Mouse (Mus musculus) liver, embryonic 11.5 days (tissue): ENCODE data around the gene Wdr3. TPM values are rescaled to one million over a fixed set of nuclear protein-coding genes. Genes with fewer than 3 reads are reported as not detected.
A peak's percentile ranks its signal among the peaks of the same experiment; 100 is the strongest.

Experiments used
- ATAC-seq: fragments of 200-750 bp; cut with Nextera tagmentation; replicated peaks from 2 replicates; pipeline ENCODE4 v1.8.0; 2017; ENCODE audit warnings: moderate number of reproducible peaks, mild to moderate bottlenecking, moderate TSS enrichment, moderate library complexity; ENCODE audit not compliant: low FRiP score
- DNase-seq: peaks from one replicate; pipeline ENCODE4 v3.0.0-alpha.2; 2017; ENCODE audit warnings: low spot score
- H3K27ac ChIP-seq: fragments of 300-500 bp; sonication (generic); 2 replicates; pipeline ENCODE4 v1.5.1; 2014; ENCODE audit warnings: mild to moderate bottlenecking, low read depth, low read length, control low read depth
- H3K27me3 ChIP-seq: fragments of 300-500 bp; sonication (generic); replicated peaks from 2 replicates; pipeline ENCODE4 v1.6.1; 2014; ENCODE audit warnings: low read length, mixed read lengths; ENCODE audit not compliant: control insufficient read depth, insufficient read depth
- H3K36me3 ChIP-seq: fragments of 300-500 bp; sonication (generic); 2 replicates; pipeline ENCODE4 v1.6.1; 2014; ENCODE audit warnings: mild to moderate bottlenecking, low read length, moderate library complexity, mixed read lengths; ENCODE audit not compliant: control insufficient read depth, insufficient read depth
- H3K4me1 ChIP-seq: fragments of 300-500 bp; sonication (generic); replicated peaks from 2 replicates; pipeline ENCODE4 v1.6.1; 2014; ENCODE audit warnings: low read length, mixed read lengths; ENCODE audit not compliant: control insufficient read depth, insufficient read depth
- H3K4me2 ChIP-seq: fragments of 300-500 bp; sonication (generic); 2 replicates; pipeline ENCODE4 v1.6.1; 2014; ENCODE audit warnings: mild to moderate bottlenecking, control low read depth, moderate library complexity
- H3K4me3 ChIP-seq: fragments of 300-500 bp; sonication (generic); 2 replicates; pipeline ENCODE4 v1.5.1; 2014; ENCODE audit warnings: low read depth, low read length, control low read depth
- H3K9ac ChIP-seq: fragments of 300-500 bp; sonication (generic); 2 replicates; pipeline ENCODE4 v1.6.1; 2014; ENCODE audit warnings: low read depth, low read length, control low read depth
- H3K9me3 ChIP-seq: fragments of 300-500 bp; sonication (generic); 2 replicates; pipeline ENCODE4 v1.6.1; 2016; ENCODE audit warnings: low read length, inconsistent platforms, mixed read lengths; ENCODE audit not compliant: control insufficient read depth
- WGBS: fragments of 180-500 bp; shearing (Covaris S2); extraction: QIAGEN DNeasy Blood & Tissue Kit; methylation state at CpG from one replicate; pipeline ENCODE4 v1.1.7; 2014; 5-methylcytosine and 5-hydroxymethylcytosine counted together
- polyA plus RNA-seq: library from polyadenylated mRNA; unstranded; fragments of >200 nt; fragmentation: Nextera tagmentation; extraction: Ambion mirVana; gene quantifications from 2 replicates; pipeline ENCODE4 v1.2.1, GENCODE M21; 2014

Wdr3 gene
- polyA plus RNA-seq, 1 experiment from 2014 or later: 69.2 TPM

GRCm38 (mm10) chr3:100163556-100163955, 1.3 kb upstream of the Wdr3 start:
- H3K4me3 ChIP-seq: no peak overlapping the region
- ATAC-seq: no peak
- H3K27me3 ChIP-seq: no peaks in the 10 kb centered on the region
- H3K4me1 ChIP-seq: peaks cover 4% of the 10 kb centered on the region; the same call in 1 of the 2 replicates
- H3K9me3 ChIP-seq: no peaks in the 10 kb centered on the region
- no peak for DNase-seq
- no peak overlapping the region for H3K9ac ChIP-seq
- H3K27ac ChIP-seq: no peak overlapping the region
- 82% methylated on average over 2 of the region's 2 CpGs for WGBS
- H3K4me2 ChIP-seq: peak overlapping the region; percentile 80
- peaks cover 13% of the 10 kb centered on the region for H3K36me3 ChIP-seq

DNA sequence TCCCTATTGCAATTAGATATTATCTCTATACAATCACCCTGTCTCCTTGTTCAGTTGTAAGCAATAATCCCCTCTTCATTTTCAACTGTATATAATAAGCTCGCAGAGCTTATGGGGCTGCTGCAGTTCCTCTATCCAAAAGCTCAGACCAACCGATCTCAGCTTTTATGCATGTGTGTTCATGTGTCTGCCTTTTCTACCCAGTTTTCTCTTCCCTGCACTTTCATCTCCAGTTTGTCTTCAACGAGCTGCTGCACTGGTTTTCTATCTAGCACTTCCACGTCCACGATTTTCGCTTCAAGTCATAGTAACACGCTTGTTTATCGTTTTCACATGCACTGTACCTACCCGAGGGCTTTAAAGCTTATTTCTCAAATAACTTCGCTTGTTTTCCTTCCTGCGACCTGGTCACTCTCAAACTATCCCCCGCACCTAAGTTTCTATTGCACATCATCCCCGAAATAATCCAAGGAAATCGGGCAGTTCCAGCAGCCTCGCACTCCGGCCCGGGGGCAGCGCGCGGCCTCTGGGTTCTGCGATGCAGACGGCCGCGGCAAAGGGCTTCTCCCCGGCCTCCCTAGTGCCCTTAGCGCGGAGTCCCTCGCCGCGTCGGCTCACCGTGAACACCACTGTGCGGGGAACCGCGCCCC, 417 bp downstream of the Wdr3 start:
- Histone ChIP-seq H3K9me3 (no peaks in the 10 kb centered on the region), H3K27me3 (no peaks in the 10 kb centered on the region), H3K27ac (peak overlapping the region; percentile 21; the same call in 1 of the 2 replicates), H3K4me3 (peak overlapping the region; percentile 89), H3K36me3 (peaks cover 19% of the 10 kb centered on the region), H3K4me1 (peaks cover 4% of the 10 kb centered on the region; the same call in 1 of the 2 replicates), H3K4me2 (peak overlapping the region; percentile 83), H3K9ac (peak overlapping the region; percentile 79)
- ATAC-seq: no peak; the same call in 1 of the 2 replicates
- no peak for DNase-seq
- WGBS: 1% methylated on average over 35 of the region's 35 CpGs

DNA sequence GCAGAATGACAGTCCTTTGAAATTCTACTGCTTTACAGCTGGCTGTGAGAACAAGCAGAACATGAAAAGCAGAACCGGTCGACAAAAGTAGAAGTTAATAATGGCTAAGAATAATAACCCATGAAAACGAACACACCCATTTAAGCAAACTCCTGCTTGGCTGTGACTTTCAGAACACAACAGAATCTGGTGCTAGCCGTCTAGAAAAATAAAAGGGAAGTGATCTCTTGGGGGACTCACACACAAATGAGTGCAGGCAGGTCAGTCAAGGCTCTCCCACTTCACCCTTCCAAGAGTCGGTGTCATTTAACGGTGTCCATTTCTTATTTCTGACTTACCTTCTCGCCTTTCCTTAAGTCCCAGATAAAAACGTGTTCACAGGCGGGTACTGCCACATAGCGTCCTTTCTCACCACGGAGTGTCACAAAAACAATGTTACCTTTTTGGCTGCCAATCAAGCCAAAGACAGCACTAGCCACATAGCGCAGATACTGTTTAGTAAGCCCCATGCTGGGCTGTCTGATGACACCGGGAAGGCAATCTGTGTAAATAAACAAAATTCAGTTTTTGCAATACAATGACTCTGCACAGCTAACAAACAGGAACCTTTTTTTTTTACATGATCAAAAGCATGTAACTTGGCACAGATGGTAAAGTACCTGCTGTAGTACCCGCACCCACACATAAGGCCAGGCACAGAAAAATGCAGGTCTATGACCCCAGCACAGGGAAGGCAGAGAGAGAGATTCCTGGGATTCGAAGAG, 1.3 kb downstream of the Wdr3 start:
- Histone ChIP-seq H3K27me3 (no peaks in the 10 kb centered on the region), H3K4me2 (peak overlapping the region; percentile 83), H3K4me1 (peaks cover 4% of the 10 kb centered on the region; the same call in 1 of the 2 replicates), H3K9ac (peak overlapping the region; percentile 79), H3K4me3 (peak overlapping the region; percentile 89), H3K9me3 (no peaks in the 10 kb centered on the region), H3K36me3 (peaks cover 24% of the 10 kb centered on the region), H3K27ac (no peak overlapping the region)
- no peak for ATAC-seq
- WGBS: 86% methylated on average over 15 of the region's 15 CpGs
- no peak for DNase-seq

- DNase-seq (no peak), ATAC-seq (no peak)
- WGBS: 74% methylated on average over 1 of the region's 1 CpGs
- no peak overlapping the region for H3K4me2 ChIP-seq
- no peak overlapping the region for H3K4me3 ChIP-seq
- no peak overlapping the region for H3K9ac ChIP-seq
- H3K27me3 ChIP-seq: no peaks in the 10 kb centered on the region
- H3K4me1 ChIP-seq: no peaks in the 10 kb centered on the region
- no peaks in the 10 kb centered on the region for H3K9me3 ChIP-seq
- H3K36me3 ChIP-seq: no peaks in the 10 kb centered on the region
- H3K27ac ChIP-seq: no peak overlapping the region
These were observed 39.8 kb downstream of the Wdr3 start for GRCm38 (mm10) chr3:100122445-100122844.

DNA sequence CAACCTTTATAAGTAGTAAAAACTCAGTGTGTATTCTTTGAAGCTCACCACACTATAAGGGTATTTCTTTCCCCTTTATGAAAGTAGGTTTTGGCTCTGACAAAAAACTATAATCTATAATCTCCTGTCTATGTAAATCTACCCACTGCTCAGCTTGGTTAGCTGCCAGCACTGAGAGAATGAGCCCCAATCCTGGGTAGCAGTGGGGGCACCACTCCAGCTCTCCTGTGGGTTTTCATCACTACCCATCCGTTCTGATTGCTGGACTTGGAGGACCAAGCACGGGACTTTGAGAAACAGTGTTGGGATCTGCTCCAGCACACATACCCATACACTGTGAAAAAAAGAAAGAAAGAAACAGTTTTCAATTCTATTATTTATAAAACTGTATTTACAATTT, 40.2 kb downstream of the Wdr3 start:
- no peak for ATAC-seq
- Histone ChIP-seq H3K27me3 (no peaks in the 10 kb centered on the region), H3K4me1 (no peaks in the 10 kb centered on the region), H3K9ac (no peak overlapping the region), H3K4me3 (no peak overlapping the region), H3K4me2 (no peak overlapping the region), H3K36me3 (no peaks in the 10 kb centered on the region), H3K27ac (no peak overlapping the region), H3K9me3 (no peaks in the 10 kb centered on the region)
- DNase-seq: no peak
- WGBS: 79% methylated on average over 2 of the region's 2 CpGs

GRCm38 (mm10) chr3:100118681-100119080, 43.5 kb downstream of the Wdr3 start:
- H3K27me3 ChIP-seq: no peaks in the 10 kb centered on the region
- no peak for DNase-seq
- H3K27ac ChIP-seq: no peak overlapping the region
- WGBS: 67% methylated on average over 2 of the region's 2 CpGs
- no peak overlapping the region for H3K9ac ChIP-seq
- H3K4me2 ChIP-seq: no peak overlapping the region
- H3K4me3 ChIP-seq: no peak overlapping the region
- no peaks in the 10 kb centered on the region for H3K9me3 ChIP-seq
- no peaks in the 10 kb centered on the region for H3K4me1 ChIP-seq
- H3K36me3 ChIP-seq: no peaks in the 10 kb centered on the region
- no peak for ATAC-seq

DNA sequence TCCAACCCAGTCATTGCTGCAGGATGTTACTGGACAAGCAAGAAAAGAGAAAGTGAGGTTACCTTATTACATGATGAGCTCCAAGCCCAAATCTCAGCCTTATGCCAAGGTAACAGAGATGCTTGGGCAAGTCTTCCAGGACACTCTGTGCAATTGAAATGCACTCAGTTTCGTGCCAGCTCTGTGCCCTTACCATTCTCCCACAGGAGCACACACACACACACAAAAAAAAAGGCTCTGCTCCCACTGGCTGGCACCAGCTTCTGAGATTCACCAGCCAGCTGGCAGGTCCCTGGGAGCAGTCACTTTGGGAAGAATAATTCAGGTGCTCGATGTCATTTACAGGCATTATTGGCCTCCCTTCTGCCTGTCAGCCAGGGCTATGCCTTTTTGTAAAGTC, 55.5 kb downstream of the Wdr3 start:
- H3K27ac ChIP-seq: no peak overlapping the region
- no peaks in the 10 kb centered on the region for H3K27me3 ChIP-seq
- 78% methylated on average over 2 of the region's 2 CpGs for WGBS
- H3K36me3 ChIP-seq: no peaks in the 10 kb centered on the region
- H3K4me1 ChIP-seq: no peaks in the 10 kb centered on the region
- no peak for DNase-seq
- no peak overlapping the region for H3K9ac ChIP-seq
- no peak overlapping the region for H3K4me3 ChIP-seq
- H3K4me2 ChIP-seq: no peak overlapping the region
- H3K9me3 ChIP-seq: no peaks in the 10 kb centered on the region
- no peak for ATAC-seq

DNA sequence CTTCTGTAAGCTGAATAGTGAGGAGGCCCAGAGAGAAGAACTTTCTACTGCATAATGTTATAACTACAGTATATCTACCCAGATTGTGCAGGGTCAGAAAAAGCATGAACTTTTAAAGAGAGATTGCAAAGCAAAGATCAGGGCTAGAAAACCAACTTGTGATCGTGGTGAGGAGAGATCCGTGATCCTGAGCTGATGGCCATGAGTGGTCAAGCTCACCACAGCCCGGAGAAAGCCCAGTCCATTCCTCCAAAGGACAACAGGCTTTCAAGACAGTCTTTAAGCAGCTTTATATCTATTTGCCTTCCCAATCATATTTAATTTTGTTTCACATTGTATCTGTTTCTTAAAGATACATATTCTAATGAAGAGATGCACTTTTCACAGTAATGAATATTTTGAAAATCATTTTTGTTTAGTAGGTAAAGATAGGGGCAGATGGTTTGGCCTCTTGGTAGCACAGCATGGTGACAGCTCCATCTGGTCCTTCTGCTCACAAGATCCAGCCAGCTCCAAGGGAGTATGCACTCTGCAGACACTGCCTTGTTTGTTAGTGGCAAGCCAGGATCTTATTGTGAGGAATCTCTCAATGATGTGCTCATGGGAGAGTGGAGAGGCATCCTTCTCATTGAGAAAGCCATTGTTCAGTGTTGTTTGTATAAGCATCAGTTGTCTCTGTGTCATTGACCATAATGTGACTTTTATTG, 59.7 kb downstream of the Wdr3 start:
- no peaks in the 10 kb centered on the region for H3K4me1 ChIP-seq
- no peaks in the 10 kb centered on the region for H3K27me3 ChIP-seq
- H3K9me3 ChIP-seq: no peaks in the 10 kb centered on the region
- H3K9ac ChIP-seq: no peak overlapping the region
- ATAC-seq: no peak
- no peak overlapping the region for H3K27ac ChIP-seq
- no peak overlapping the region for H3K4me2 ChIP-seq
- no peaks in the 10 kb centered on the region for H3K36me3 ChIP-seq
- H3K4me3 ChIP-seq: no peak overlapping the region
- 81% methylated on average over 3 of the region's 3 CpGs for WGBS
- no peak for DNase-seq
